Mouse (Mus musculus) kidney, adult 2 months (tissue): ENCODE data around the gene Fzd10.

ENCODE experiments used
- CTCF ChIP-seq: fragments of 200-500 bp; conservative IDR thresholded peaks from 2 replicates; pipeline ENCODE4 v1.5.1; 2011; ENCODE audit warnings: low read depth, mild to moderate bottlenecking, control low read depth, low read length, moderate library complexity, mixed read lengths; ENCODE audit not compliant: insufficient read depth, insufficient read length
- POLR2A ChIP-seq: fragments of 200-500 bp; IDR thresholded peaks from one replicate; pipeline ENCODE4 v1.6.1; 2011; ENCODE audit warnings: low read depth, low read length, control low read depth

GRCm38 (mm10) chr5:128646286-128646685 lies 45.6 kb downstream of the Fzd10 start:
- TF ChIP-seq CTCF (no peak), POLR2A (no peak)
